Mouse (Mus musculus) neural tube, embryonic 11.5 days (tissue): ENCODE results near the gene Vwa5b2. TPM values are rescaled to one million over a fixed set of nuclear protein-coding genes. Genes with fewer than 3 reads are reported as not detected.
A peak's percentile ranks its signal among the peaks of the same experiment; 100 is the strongest.

Source experiments
- ATAC-seq: fragments of 200-750 bp; cut with Nextera tagmentation; 2 replicates; pipeline ENCODE4 v1.8.0; 2017; ENCODE audit warnings: moderate number of reproducible peaks, mild to moderate bottlenecking, moderate TSS enrichment, moderate library complexity; ENCODE audit not compliant: insufficient read depth, low FRiP score, low TSS enrichment
- DNase-seq: peaks from one replicate; pipeline ENCODE4 v3.0.0-alpha.2; 2015; ENCODE audit warnings: low spot score
- H3K27ac ChIP-seq: fragments of 300-500 bp; sonication (generic); 2 replicates; pipeline ENCODE4 v1.5.1; 2014; ENCODE audit warnings: low read depth, mild to moderate bottlenecking, low read length
- H3K27me3 ChIP-seq: fragments of 300-500 bp; sonication (generic); 2 replicates; pipeline ENCODE4 v1.6.1; 2014; ENCODE audit warnings: mild to moderate bottlenecking, low read length, mixed read lengths; ENCODE audit not compliant: control insufficient read depth, insufficient read depth
- H3K36me3 ChIP-seq: fragments of 300-500 bp; sonication (generic); 2 replicates; pipeline ENCODE4 v1.6.1; 2014; ENCODE audit warnings: mild to moderate bottlenecking, low read length, moderate library complexity, mixed read lengths; ENCODE audit not compliant: control insufficient read depth, insufficient read depth
- H3K4me1 ChIP-seq: fragments of 300-500 bp; sonication (generic); 2 replicates; pipeline ENCODE4 v1.6.1; 2014; ENCODE audit warnings: low read length, mixed read lengths; ENCODE audit not compliant: control insufficient read depth, insufficient read depth
- H3K4me2 ChIP-seq: fragments of 300-500 bp; sonication (generic); 2 replicates; pipeline ENCODE4 v1.6.1; 2014; ENCODE audit warnings: low read depth, mild to moderate bottlenecking, moderate library complexity
- H3K4me3 ChIP-seq: fragments of 300-500 bp; sonication (generic); 2 replicates; pipeline ENCODE4 v1.5.1; 2014; ENCODE audit warnings: low read depth, low read length
- H3K9ac ChIP-seq: fragments of 300-500 bp; sonication (generic); 2 replicates; pipeline ENCODE4 v1.6.1; 2014; ENCODE audit warnings: mild to moderate bottlenecking, low read length
- H3K9me3 ChIP-seq: fragments of 300-500 bp; sonication (generic); 2 replicates; pipeline ENCODE4 v1.6.1; 2016; ENCODE audit warnings: low read length; ENCODE audit not compliant: control insufficient read depth
- WGBS: fragments of 180-500 bp; shearing (Covaris S2); extraction: QIAGEN DNeasy Blood & Tissue Kit; methylation state at CpG from one replicate; pipeline ENCODE4 v1.1.7; 2014; 5-methylcytosine and 5-hydroxymethylcytosine counted together
- microRNA counts: library from miRNA; unstranded; fragments of <30 nt; microRNA quantifications from one replicate; lab custom pipeline; 2015
- microRNA-seq: library from miRNA; unstranded; fragments of <30 nt; microRNA quantifications from one replicate; pipeline ENCODE4, GENCODE M21; 2016
- polyA plus RNA-seq: library from polyadenylated mRNA; unstranded; fragments of >200 nt; fragmentation: Nextera tagmentation; extraction: Ambion mirVana; gene quantifications from 2 replicates; pipeline ENCODE4 v1.2.1, GENCODE M21; 2014

Vwa5b2 gene
- polyA plus RNA-seq, 1 experiment from 2014 or later, result 4.3 TPM

- DNase-seq, result no peak
- Histone ChIP-seq H3K4me2 (no peak overlapping the region), H3K27me3 (no peaks in the 10 kb centered on the region), H3K9me3 (no peaks in the 10 kb centered on the region), H3K27ac (no peak overlapping the region), H3K4me1 (no peaks in the 10 kb centered on the region), H3K36me3 (no peaks in the 10 kb centered on the region), H3K4me3 (no peak overlapping the region), H3K9ac (no peak overlapping the region)
- 74% methylated on average over 8 of the region's 8 CpGs for WGBS
- no peak for ATAC-seq
Observed at GRCm38 (mm10) chr16:20638367-20638766, 49.1 kb downstream of the Vwa5b2 start.

GRCm38 (mm10) chr16:20642161-20642560, 52.9 kb downstream of the Vwa5b2 start:
- H3K4me1 ChIP-seq, result no peaks in the 10 kb centered on the region
- ATAC-seq, result peak; percentile 45

GRCm38 (mm10) chr16:20643911-20644310, 54.6 kb downstream of the Vwa5b2 start:
- no peak overlapping the region for H3K4me3 ChIP-seq
- no peaks in the 10 kb centered on the region for H3K27me3 ChIP-seq
- H3K4me1 ChIP-seq, result no peaks in the 10 kb centered on the region
- H3K4me2 ChIP-seq, result no peak overlapping the region
- 86% methylated on average over 7 of the region's 7 CpGs for WGBS
- DNase-seq (no peak), ATAC-seq (no peak)
- no peaks in the 10 kb centered on the region for H3K9me3 ChIP-seq
- H3K36me3 ChIP-seq, result no peaks in the 10 kb centered on the region
- H3K27ac ChIP-seq, result no peak overlapping the region
- no peak overlapping the region for H3K9ac ChIP-seq

More at GRCm38 (mm10) chr16:20642161-20642560, 52.9 kb downstream of the Vwa5b2 start:
- WGBS, result under 1% methylated on average over 8 of the region's 8 CpGs
- Histone ChIP-seq H3K9me3 (no peaks in the 10 kb centered on the region), H3K27ac (no peak overlapping the region), H3K36me3 (no peaks in the 10 kb centered on the region), H3K4me2 (no peak overlapping the region), H3K27me3 (no peaks in the 10 kb centered on the region), H3K4me3 (no peak overlapping the region), H3K9ac (no peak overlapping the region)
- peak; percentile 80 for DNase-seq

GRCm38 (mm10) chr16:20651076-20651946, 62.0 kb downstream of the Vwa5b2 start, which contains the start of gene Psmd2:
Gene Psmd2 (plus strand): TSS chr16:20651652.
- Histone ChIP-seq H3K4me3 (peak within 1 kb of the TSS; percentile 86), H3K4me2 (peak within 1 kb of the TSS; percentile 79), H3K36me3 (peaks cover 3% of the 10 kb centered on the region), H3K27me3 (no peaks in the 10 kb centered on the region), H3K9ac (peak within 1 kb of the TSS; percentile 74), H3K4me1 (peaks cover 2% of the 10 kb centered on the region; the same call in 1 of the 2 replicates), H3K27ac (peak within 1 kb of the TSS; percentile 39; the same call in 1 of the 2 replicates), H3K9me3 (no peaks in the 10 kb centered on the region)
- peak; percentile 98 for DNase-seq
- WGBS, result 2% methylated on average over 45 of the region's 46 CpGs
- peak; percentile 98 for ATAC-seq

- no peak overlapping the region for H3K27ac ChIP-seq
- H3K27me3 ChIP-seq, result no peaks in the 10 kb centered on the region
- H3K9me3 ChIP-seq, result no peaks in the 10 kb centered on the region
- H3K4me2 ChIP-seq, result peak overlapping the region; percentile 79
- peaks cover 2% of the 10 kb centered on the region; the same call in 1 of the 2 replicates for H3K4me1 ChIP-seq
- 9% methylated on average over 12 of the region's 12 CpGs for whole genome bisulfite sequencing
- DNase-seq (peak; percentile 12), ATAC-seq (no peak)
- H3K4me3 ChIP-seq, result peak overlapping the region; percentile 86
- H3K36me3 ChIP-seq, result peaks cover 5% of the 10 kb centered on the region
- H3K9ac ChIP-seq, result peak overlapping the region; percentile 74
Observed at GRCm38 (mm10) chr16:20651947-20652310, 62.7 kb downstream of the Vwa5b2 start.

GRCm38 (mm10) chr16:20653315-20653714, 64.0 kb downstream of the Vwa5b2 start:
- H3K9ac ChIP-seq, result no peak overlapping the region
- H3K27ac ChIP-seq, result no peak overlapping the region
- 62% methylated on average over 2 of the region's 2 CpGs for WGBS
- no peak overlapping the region for H3K4me3 ChIP-seq
- no peaks in the 10 kb centered on the region for H3K27me3 ChIP-seq
- H3K4me2 ChIP-seq, result no peak overlapping the region
- H3K36me3 ChIP-seq, result peaks cover 10% of the 10 kb centered on the region
- no peak for DNase-seq
- H3K4me1 ChIP-seq, result peaks cover 2% of the 10 kb centered on the region; the same call in 1 of the 2 replicates
- no peaks in the 10 kb centered on the region for H3K9me3 ChIP-seq
- no peak for ATAC-seq

MicroRNAs encoded within 50 kb of the gene (microRNA counts, 519-probe panel; counts per million panel counts)
- microRNA mmu-miR-1224 (lab: Ali Mortazavi, UCI), result 4,374 counts per million, percentile 80 among the panel's probes with 10 or more counts

Small RNA genes within 50 kb of the gene (microRNA-seq; reads per million reads assigned to microRNA genes)
- gene Mir1224, result 8.9 reads per million, percentile 19 among the genes with 10 or more reads in this experiment

Other genes with a start within 250 kb of the Vwa5b2 start
- 74.4 and 80.9 TPM in 2 replicates for gene Abcc5, start 163.1 kb upstream of the Vwa5b2 start, polyA plus RNA-seq
- gene Eif2b5, start 90.7 kb upstream of the Vwa5b2 start, polyA plus RNA-seq, result 130 and 137 TPM in 2 replicates
- 58.1 and 62.7 TPM in 2 replicates for gene Dvl3, start 72.5 kb upstream of the Vwa5b2 start, polyA plus RNA-seq
- gene Ap2m1, start 54.0 kb upstream of the Vwa5b2 start, polyA plus RNA-seq, result 886 and 907 TPM in 2 replicates
- 59.5 and 61.3 TPM in 2 replicates for gene Abcf3, start 40.9 kb upstream of the Vwa5b2 start, polyA plus RNA-seq
- gene Eef1akmt4, start 22.1 kb downstream of the Vwa5b2 start, polyA plus RNA-seq, result 32.2 and 34.4 TPM in 2 replicates
- gene Gm49333, start 22.1 kb downstream of the Vwa5b2 start, polyA plus RNA-seq, result not detected in 2 replicates
- gene Alg3, start 22.3 kb downstream of the Vwa5b2 start, polyA plus RNA-seq, result 58.6 and 61.3 TPM in 2 replicates
- 4.1 and 4.4 TPM in 2 replicates for gene Camk2n2, start 31.8 kb downstream of the Vwa5b2 start, polyA plus RNA-seq
- gene Ece2, start 40.4 kb downstream of the Vwa5b2 start, polyA plus RNA-seq, result 2.2 and 4.6 TPM in 2 replicates
- 490 and 517 TPM in 2 replicates for gene Psmd2, start 62.2 kb downstream of the Vwa5b2 start, polyA plus RNA-seq
- 164 and 165 TPM in 2 replicates for gene Eif4g1, start 78.8 kb downstream of the Vwa5b2 start, polyA plus RNA-seq
- 11.6 and 17.8 TPM in 2 replicates for gene Fam131a, start 103.8 kb downstream of the Vwa5b2 start, polyA plus RNA-seq
- gene Polr2h, start 128.2 kb downstream of the Vwa5b2 start, polyA plus RNA-seq, result 121 and 125 TPM in 2 replicates
- gene Clcn2, start 128.3 kb downstream of the Vwa5b2 start, polyA plus RNA-seq, result 22.0 and 26.4 TPM in 2 replicates
- 3.7 and 5.2 TPM in 2 replicates for gene Chrd, start 143.7 kb downstream of the Vwa5b2 start, polyA plus RNA-seq
- 0.55 and 1.0 TPM in 2 replicates for gene Thpo, start 145.0 kb downstream of the Vwa5b2 start, polyA plus RNA-seq